Mouse (Mus musculus) embryonic facial prominence, embryonic 12.5 days (tissue): ENCODE data around the gene Cenpl. TPM values are rescaled to one million over a fixed set of nuclear protein-coding genes. Genes with fewer than 3 reads are reported as not detected.

Experiments
- ATAC-seq: fragments of 200-750 bp; cut with Nextera tagmentation; 2 replicates; pipeline ENCODE4 v1.8.0; 2017; ENCODE audit not compliant: insufficient number of reproducible peaks, insufficient read depth, low FRiP score, low TSS enrichment
- H3K27ac ChIP-seq: fragments of 300-500 bp; sonication (generic); 2 replicates; pipeline ENCODE4 v1.5.1; 2016; ENCODE audit warnings: mild to moderate bottlenecking
- H3K27me3 ChIP-seq: fragments of 300-500 bp; sonication (generic); 2 replicates; pipeline ENCODE4 v1.6.1; 2016; ENCODE audit warnings: mild to moderate bottlenecking, moderate library complexity
- H3K36me3 ChIP-seq: fragments of 300-500 bp; sonication (generic); 2 replicates; pipeline ENCODE4 v1.6.1; 2016; ENCODE audit warnings: mild to moderate bottlenecking
- H3K4me1 ChIP-seq: fragments of 300-500 bp; sonication (generic); 2 replicates; pipeline ENCODE4 v1.6.1; 2016
- H3K4me2 ChIP-seq: fragments of 300-500 bp; sonication (generic); replicated peaks from 2 replicates; pipeline ENCODE4 v1.6.1; 2016; ENCODE audit warnings: mild to moderate bottlenecking, moderate library complexity
- H3K4me3 ChIP-seq: fragments of 300-500 bp; sonication (generic); 2 replicates; pipeline ENCODE4 v1.5.1; 2016; ENCODE audit warnings: mild to moderate bottlenecking
- H3K9ac ChIP-seq: fragments of 300-500 bp; sonication (generic); 2 replicates; pipeline ENCODE4 v1.6.1; 2016; ENCODE audit warnings: mild to moderate bottlenecking, moderate library complexity
- H3K9me3 ChIP-seq: fragments of 300-500 bp; sonication (generic); 2 replicates; pipeline ENCODE4 v1.6.1; 2016; ENCODE audit warnings: mild to moderate bottlenecking, moderate library complexity
- WGBS: fragments of 180-500 bp; shearing (Covaris S2); methylation state at CpG from one replicate; pipeline ENCODE4 v1.1.7; 2016; 5-methylcytosine and 5-hydroxymethylcytosine counted together
- polyA plus RNA-seq: library from polyadenylated mRNA; unstranded; fragments of >200 nt; fragmentation: Nextera tagmentation; extraction: Ambion mirVana; gene quantifications from 2 replicates; pipeline ENCODE4 v1.2.1, GENCODE M21; 2016

The Cenpl gene
- polyA plus RNA-seq, 1 experiment from 2014 or later = 32.3 TPM

GRCm38 (mm10) chr1:161130726-161131664, 60.5 kb downstream of the Cenpl start, which contains the start of gene Klhl20:
Klhl20 (minus strand) TSS chr1:161131511.
- H3K4me2 ChIP-seq = peak within 1 kb of the TSS; percentile 81
- H3K9ac ChIP-seq = peak within 1 kb of the TSS; percentile 85
- H3K4me3 ChIP-seq = peak within 1 kb of the TSS; percentile 79
- H3K36me3 ChIP-seq = no peaks in the 10 kb centered on the region
- WGBS = 2% methylated on average over 41 of the region's 41 CpGs
- peaks cover 7% of the 10 kb centered on the region for H3K4me1 ChIP-seq
- H3K27ac ChIP-seq = peak within 1 kb of the TSS; percentile 82
- H3K9me3 ChIP-seq = no peaks in the 10 kb centered on the region
- peak; percentile 90 for ATAC-seq
- H3K27me3 ChIP-seq = no peaks in the 10 kb centered on the region

Other genes with a start within 250 kb of the Cenpl start
- gene Rc3h1, start 164.3 kb upstream of the Cenpl start, polyA plus RNA-seq = 9.2 and 9.8 TPM in 2 replicates
- 2.9 TPM in 2 replicates for gene Serpinc1, start 92.1 kb upstream of the Cenpl start, polyA plus RNA-seq
- 8.9 and 9.4 TPM in 2 replicates for gene Zbtb37, start 35.9 kb upstream of the Cenpl start, polyA plus RNA-seq
- gene Dars2, start 55 bp upstream of the Cenpl start, polyA plus RNA-seq = 32.5 and 35.2 TPM in 2 replicates
- 18.8 and 22.0 TPM in 2 replicates for gene Klhl20, start 60.8 kb downstream of the Cenpl start, polyA plus RNA-seq
- gene Ankrd45, start 72.0 kb downstream of the Cenpl start, polyA plus RNA-seq = 4.3 and 5.7 TPM in 2 replicates
- gene Tex50, start 88.6 kb downstream of the Cenpl start, polyA plus RNA-seq = 0.45 and 0.49 TPM in 2 replicates
- gene Prdx6, start 180.5 kb downstream of the Cenpl start, polyA plus RNA-seq = 427 and 464 TPM in 2 replicates